Mouse (Mus musculus): ENCODE measurements around the gene Sf3a3. TPM values are rescaled to one million over a fixed set of nuclear protein-coding genes. Genes with fewer than 3 reads are reported as not detected.
A peak's percentile ranks its signal among the peaks of the same experiment; 100 is the strongest.
"Not testable (repeated sequence)": the region's sequence is repeated elsewhere in the genome, so short reads cannot be mapped to it uniquely, and the experiment has no call there.

Gene Sf3a3
- total RNA-seq, 2 experiments from 2014 or later = 11.1 to 14.3 TPM

GRCm38 (mm10) chr4:124701052-124701845 lies 13.3 kb upstream of the Sf3a3 start:
- peak overlapping the region; percentile 99 for H3K27ac ChIP-seq
- H3K4me3 ChIP-seq = peak overlapping the region; percentile 93
- TF ChIP-seq CTCF (IDR thresholded peaks at IDR 0.05) = no peak
- intact Hi-C loops (cut with DNase I) = loop anchor here (2.0 kb wide), 1 partner anchor 16 kb away; no protein-coding TSS in a partner anchor
- DNase-seq = peak; percentile 83

- H3K27ac ChIP-seq = peak overlapping the region; percentile 99
- peak; percentile 79 for DNase-seq
- H3K4me3 ChIP-seq = peak overlapping the region; percentile 93
- intact Hi-C loops (cut with DNase I) = loop anchor here (2.0 kb wide), 1 partner anchor 17 kb away; no protein-coding TSS in a partner anchor
- no peak for TF ChIP-seq CTCF (IDR thresholded peaks at IDR 0.05)
Measured at GRCm38 (mm10) chr4:124701916-124702315, 12.7 kb upstream of the Sf3a3 start.

- H3K4me3 ChIP-seq = peak overlapping the region; percentile 93
- intact Hi-C loops (cut with DNase I) = no loop called here
- TF ChIP-seq CTCF (IDR thresholded peaks at IDR 0.05) = no peak
- H3K27ac ChIP-seq = peak overlapping the region; percentile 99
- peak; percentile 83 for DNase-seq
Measured at GRCm38 (mm10) chr4:124703406-124703805, 11.2 kb upstream of the Sf3a3 start.

GRCm38 (mm10) chr4:124703881-124704796 lies 10.4 kb upstream of the Sf3a3 start:
- Histone ChIP-seq H3K27ac (peak overlapping the region; percentile 99), H3K4me3 (peak overlapping the region; percentile 93)
- intact Hi-C loops (cut with DNase I) = no loop called here
- no peak for TF ChIP-seq CTCF (IDR thresholded peaks at IDR 0.05)
- DNase-seq = no peak

- intact Hi-C loops (cut with DNase I) = no loop called here
- Histone ChIP-seq H3K4me3 (peak overlapping the region; percentile 93), H3K27ac (peak overlapping the region; percentile 99)
- peak; percentile 59 for DNase-seq
- no peak for TF ChIP-seq CTCF (IDR thresholded peaks at IDR 0.05)
Measured at GRCm38 (mm10) chr4:124704797-124705474, 9.6 kb upstream of the Sf3a3 start.

GRCm38 (mm10) chr4:124705661-124706269 lies 8.8 kb upstream of the Sf3a3 start:
- peak overlapping the region; percentile 93 for H3K4me3 ChIP-seq
- peak; percentile 34 for DNase-seq
- TF ChIP-seq CTCF (IDR thresholded peaks at IDR 0.05) = no peak
- intact Hi-C loops (cut with DNase I) = no loop called here
- peak overlapping the region; percentile 99 for H3K27ac ChIP-seq

GRCm38 (mm10) chr4:124707381-124708199 lies 7.0 kb upstream of the Sf3a3 start:
- intact Hi-C loops (cut with DNase I); H3K4me3 ChIP-seq: not testable (repeated sequence)
- peak; percentile 48 for DNase-seq
- H3K27ac ChIP-seq = peak overlapping the region; percentile 21; the same call in 1 of the 2 replicates

GRCm38 (mm10) chr4:124708200-124708517 lies 6.4 kb upstream of the Sf3a3 start:
- DNase-seq; intact Hi-C loops (cut with DNase I): not testable (repeated sequence)
- peak overlapping the region; percentile 90 for H3K27ac ChIP-seq
- peak overlapping the region; percentile 58 for H3K4me3 ChIP-seq

GRCm38 (mm10) chr4:124708518-124709477 lies 5.8 kb upstream of the Sf3a3 start:
- DNase-seq = peak; percentile 94
- peak overlapping the region; percentile 58 for H3K4me3 ChIP-seq
- TF ChIP-seq CTCF (IDR thresholded peaks at IDR 0.05) = peak; percentile 18; the same call in 1 of the 2 replicates
- peak overlapping the region; percentile 90 for H3K27ac ChIP-seq
- intact Hi-C loops (cut with DNase I) = no loop called here

- intact Hi-C loops (cut with DNase I) = loop anchor here (2.0 kb wide), 1 partner anchor 27 kb away; no protein-coding TSS in a partner anchor
- H3K4me3 ChIP-seq = peak overlapping the region; percentile 57
- H3K27ac ChIP-seq = peak overlapping the region; percentile 90
- DNase-seq = peak; percentile 67
- TF ChIP-seq CTCF (IDR thresholded peaks at IDR 0.05) = no peak
Measured at GRCm38 (mm10) chr4:124709961-124710446, 4.6 kb upstream of the Sf3a3 start.

Measured in gastrocnemius, adult 2 months (tissue).